Mouse (Mus musculus): ENCODE results near the gene Olfr397. TPM values are rescaled to one million over a fixed set of nuclear protein-coding genes. Genes with fewer than 3 reads are reported as not detected.

The Olfr397 gene
- total RNA-seq (2021) = not detected
- long read RNA-seq, experiment 1 = 0 reads
- long read RNA-seq, experiment 2 = 0 reads

DNA sequence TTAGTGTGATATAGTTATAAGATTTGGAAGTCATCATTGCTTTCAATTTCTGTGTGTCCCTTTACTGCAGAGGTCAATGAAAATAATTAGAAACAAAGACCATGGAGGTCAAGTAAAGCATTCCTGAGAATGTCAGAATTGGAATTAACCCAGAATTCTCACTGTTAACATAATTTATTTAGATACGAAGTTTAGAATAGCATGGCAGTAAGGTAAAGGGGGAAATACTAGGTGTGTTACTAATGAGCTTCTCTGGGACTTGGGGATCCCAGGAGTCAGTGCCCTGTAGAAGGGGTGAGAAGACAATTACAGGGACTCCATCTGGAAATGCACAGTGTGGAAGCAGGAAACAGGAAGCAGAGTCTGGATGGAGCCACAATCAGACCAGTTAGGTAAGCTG, at the start of gene Olfr397:
Olfr397 (plus strand) TSS at position 301 of the 400 bp plus-strand sequence.
- no peak for DNase-seq (ENCODE audit: low spot score in 2 of 2)

DNA sequence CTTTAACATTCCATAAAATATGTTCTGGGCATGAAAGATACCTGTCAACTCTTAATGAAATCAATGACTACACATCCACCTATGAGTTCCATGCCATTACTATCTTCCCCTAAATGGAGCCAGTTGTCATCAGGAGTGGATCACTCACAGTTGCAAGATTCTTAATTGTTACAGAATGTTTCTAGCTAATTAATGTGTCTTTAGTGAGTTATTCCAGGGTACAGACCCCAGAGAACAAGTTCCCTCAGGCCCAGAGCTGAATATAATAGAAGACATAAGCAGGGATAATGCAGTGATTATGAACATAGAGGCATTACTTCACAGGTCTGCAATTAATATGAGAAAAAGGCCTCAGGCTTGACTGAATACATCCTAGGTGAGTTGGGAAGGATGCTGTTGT, 24.2 kb upstream of the Olfr397 start, which contains the start of gene Olfr23:
Olfr23 (plus strand) TSS at position 301 of the 400 bp plus-strand sequence.
- no peak for DNase-seq (ENCODE audit: low spot score in 2 of 2)

DNA sequence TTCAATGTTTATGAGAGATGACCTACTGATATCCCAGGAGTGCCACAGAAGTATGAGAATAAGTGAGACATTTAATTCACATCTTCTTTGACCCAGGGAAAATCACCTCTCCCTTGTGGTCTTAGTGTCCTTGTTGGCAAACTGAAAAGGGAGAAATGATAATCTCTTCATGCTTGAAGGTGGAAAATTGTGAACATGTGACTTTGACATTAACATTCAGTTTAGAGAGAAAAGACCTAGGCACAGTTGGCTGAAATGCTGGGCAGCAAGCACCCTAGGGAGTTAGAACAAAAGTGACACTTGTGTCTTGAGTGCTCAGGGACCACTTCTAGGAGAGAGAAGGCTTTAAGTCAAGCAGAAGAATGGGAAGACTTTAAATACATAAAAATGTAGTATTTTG, 29.7 kb downstream of the Olfr397 start, which contains the start of gene Olfr398:
Olfr398 (minus strand) TSS at position 101 of the 400 bp plus-strand sequence.
- no peak for DNase-seq (ENCODE audit: low spot score in 2 of 2)

DNA sequence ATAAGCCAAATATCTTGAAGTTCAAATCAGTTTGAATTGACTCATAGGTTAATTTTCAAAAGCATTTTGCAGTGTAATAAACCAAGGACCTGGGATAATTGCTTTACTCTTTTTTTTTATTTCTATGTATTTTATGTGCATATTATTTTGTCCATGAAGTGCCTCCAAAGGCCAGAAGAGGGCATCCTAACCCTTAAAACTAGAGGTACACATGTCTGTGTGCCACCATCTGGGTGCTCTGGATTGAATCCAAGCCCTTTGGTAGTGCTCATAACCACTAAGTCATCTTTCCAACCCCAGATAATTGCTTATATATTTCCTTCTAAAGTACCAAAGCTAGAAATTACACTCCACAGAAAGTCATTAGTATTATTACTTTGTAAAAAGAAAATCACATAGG, 32.5 kb downstream of the Olfr397 start:
- DNase-seq (ENCODE audit: low spot score in 2 of 2) = no peak

Other genes with a start within 250 kb of the Olfr397 start
- not detected for gene Olfr389, start 180.1 kb upstream of the Olfr397 start, total RNA-seq (2021)
- gene Olfr390, start 177.9 kb upstream of the Olfr397 start, total RNA-seq (2021) = not detected
- not detected for gene Olfr391-ps, start 157.8 kb upstream of the Olfr397 start, total RNA-seq (2021)
- gene Olfr392, start 143.8 kb upstream of the Olfr397 start, total RNA-seq (2021) = not detected
- not detected for gene Olfr393, start 109.4 kb upstream of the Olfr397 start, total RNA-seq (2021)
- gene Olfr394, start 70.0 kb upstream of the Olfr397 start, total RNA-seq (2021) = not detected
- not detected for gene Olfr395, start 51.5 kb upstream of the Olfr397 start, total RNA-seq (2021)
- not detected for gene Olfr23, start 24.1 kb upstream of the Olfr397 start, total RNA-seq (2021)
- not detected for gene Olfr398, start 29.6 kb downstream of the Olfr397 start, total RNA-seq (2021)
- not detected for gene Olfr139, start 95.7 kb downstream of the Olfr397 start, total RNA-seq (2021)
- not detected for gene Olfr399, start 95.8 kb downstream of the Olfr397 start, total RNA-seq (2021)
- not detected for gene Zfp616, start 109.1 kb downstream of the Olfr397 start, total RNA-seq (2021)
- not detected for gene Olfr401, start 152.9 kb downstream of the Olfr397 start, total RNA-seq (2021)
- not detected for gene Olfr402, start 192.7 kb downstream of the Olfr397 start, total RNA-seq (2021)
- gene Olfr403, start 225.4 kb downstream of the Olfr397 start, total RNA-seq (2021) = not detected

Data from gastrocnemius, postnatal 4 days (tissue).